8 mouse cellular contexts compared by ENCODE assay signal in the genomic region with DNA sequence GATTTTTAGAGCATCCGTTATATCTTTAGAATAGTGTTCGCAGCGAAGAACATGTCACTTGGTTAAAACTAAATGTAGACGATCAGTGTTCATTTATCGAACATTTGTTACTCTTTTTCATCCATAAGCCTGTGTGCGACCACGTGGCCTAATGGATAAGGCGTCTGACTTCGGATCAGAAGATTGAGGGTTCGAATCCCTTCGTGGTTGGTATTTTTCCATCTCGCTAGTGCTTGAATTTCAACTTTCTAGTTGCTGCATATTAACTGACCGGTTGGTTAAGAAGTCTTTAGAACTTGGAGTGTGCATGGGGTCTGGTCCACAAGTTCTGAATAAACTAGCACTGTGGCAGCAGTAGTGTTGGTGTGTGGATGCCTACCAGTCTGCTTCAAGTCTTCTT. TPM values are rescaled to one million over a fixed set of nuclear protein-coding genes. Genes with fewer than 3 reads are reported as not detected.
DNase-seq lines count a peak whose midpoint lies in the region; ATAC-seq lines count a peak whose summit lies in the region.

No protein-coding gene starts in this region.

- no peaks in the 10 kb centered on the region for H3K9me3 ChIP-seq in hindbrain, embryonic 16.5 days (ENCODE audit: control insufficient read depth, low read length)

- ATAC-seq in hindbrain, embryonic 16.5 days, result peak; percentile 69

- H3K27me3 ChIP-seq in hindbrain, embryonic 16.5 days (replicated peaks; ENCODE audit: control insufficient read depth, insufficient read depth, low read length), result no peaks in the 10 kb centered on the region

- no peak overlapping the region for H3K9ac ChIP-seq in hindbrain, embryonic 16.5 days (ENCODE audit: low read depth, low read length)

- H3K4me1 ChIP-seq in hindbrain, embryonic 16.5 days (ENCODE audit: control insufficient read depth, insufficient read depth, low read depth, low read length), result peaks cover 8% of the 10 kb centered on the region

- DNase-seq in ZHBTc4 (ENCODE audit: low read depth, low spot score), result peak; percentile 90
- DNase-seq in cerebellum, postnatal 36 days, result peak; percentile 77 to 95
- peak; percentile 86 for DNase-seq in gastrocnemius, adult 18-20 months (ENCODE audit: low spot score)
- peak; percentile 77 for DNase-seq in left cerebral cortex, adult 11 months (ENCODE audit: low spot score)
- peak; percentile 89 for DNase-seq in lung, postnatal 36 days
- DNase-seq in retina, postnatal 1 day, result peak; percentile 92
- peak; percentile 69 for DNase-seq in thymus, postnatal 4 days

- H3K27ac ChIP-seq in hindbrain, embryonic 16.5 days (ENCODE audit: low read depth, low read length), result no peak overlapping the region

- peak overlapping the region; percentile 47 for H3K4me3 ChIP-seq in hindbrain, embryonic 16.5 days (ENCODE audit: low read length)

- H3K36me3 ChIP-seq in hindbrain, embryonic 16.5 days (ENCODE audit: control insufficient read depth, insufficient read depth, low read length), result no peaks in the 10 kb centered on the region

- H3K4me2 ChIP-seq in hindbrain, embryonic 16.5 days (ENCODE audit: low read length), result peak overlapping the region; percentile 63

- WGBS in hindbrain, embryonic 16.5 days, result under 1% methylated on average over 13 of the region's 13 CpGs

RNA-seq across cellular contexts. Expression of a gene that starts 13.0 kb away (rescaled TPM):
- total RNA-seq in gastrocnemius, adult 18-20 months (2021), result not detected
- polyA plus RNA-seq in hindbrain, embryonic 16.5 days (2015; fragmentation: Nextera tagmentation; extraction: Ambion mirVana), result not detected in 2 replicates

RNA-seq across cellular contexts. Expression of a gene that starts 32.4 kb away (rescaled TPM):
- total RNA-seq in gastrocnemius, adult 18-20 months (2021), result not detected
- 0.26 and 0.64 TPM in 2 replicates for polyA plus RNA-seq in hindbrain, embryonic 16.5 days (2015; fragmentation: Nextera tagmentation; extraction: Ambion mirVana)
